Mouse (Mus musculus) neural tube, embryonic 15.5 days (tissue): Measurements from ENCODE around the gene Abcc3. TPM values are rescaled to one million over a fixed set of nuclear protein-coding genes. Genes with fewer than 3 reads are reported as not detected.
"Not testable (repeated sequence)": the region's sequence is repeated elsewhere in the genome, so short reads cannot be mapped to it uniquely, and the experiment has no call there.

Experiments
- ATAC-seq: fragments of 200-750 bp; cut with Nextera tagmentation; 2 replicates; pipeline ENCODE4 v1.8.0; 2017; ENCODE audit warnings: mild to moderate bottlenecking, moderate TSS enrichment, moderate library complexity; ENCODE audit not compliant: low FRiP score
- H3K27ac ChIP-seq: fragments of 300-500 bp; sonication (generic); replicated peaks from 2 replicates; pipeline ENCODE4 v1.5.1; 2015; ENCODE audit warnings: mild to moderate bottlenecking, inconsistent platforms
- H3K27me3 ChIP-seq: fragments of 300-500 bp; sonication (generic); replicated peaks from 2 replicates; pipeline ENCODE4 v1.6.1; 2015; ENCODE audit warnings: inconsistent platforms
- H3K36me3 ChIP-seq: fragments of 300-500 bp; sonication (generic); 2 replicates; pipeline ENCODE4 v1.6.1; 2015; ENCODE audit warnings: inconsistent platforms
- H3K4me1 ChIP-seq: fragments of 300-500 bp; sonication (generic); 2 replicates; pipeline ENCODE4 v1.6.1; 2015; ENCODE audit warnings: inconsistent platforms
- H3K4me2 ChIP-seq: fragments of 300-500 bp; sonication (generic); 2 replicates; pipeline ENCODE4 v1.6.1; 2015; ENCODE audit warnings: inconsistent platforms, mild to moderate bottlenecking, moderate library complexity
- H3K4me3 ChIP-seq: fragments of 300-500 bp; sonication (generic); replicated peaks from 2 replicates; pipeline ENCODE4 v1.5.1; 2015; ENCODE audit warnings: mild to moderate bottlenecking, inconsistent platforms
- H3K9ac ChIP-seq: fragments of 300-500 bp; sonication (generic); replicated peaks from 2 replicates; pipeline ENCODE4 v1.6.1; 2015; ENCODE audit warnings: mild to moderate bottlenecking, inconsistent platforms
- H3K9me3 ChIP-seq: fragments of 300-500 bp; sonication (generic); replicated peaks from 2 replicates; pipeline ENCODE4 v1.6.1; 2016; ENCODE audit warnings: inconsistent platforms
- WGBS: fragments of 180-500 bp; shearing (Covaris S2); methylation state at CpG from one replicate; pipeline ENCODE4 v1.1.7; 2015; ENCODE audit warnings: mixed read lengths; 5-methylcytosine and 5-hydroxymethylcytosine counted together
- polyA plus RNA-seq: library from polyadenylated mRNA; unstranded; fragments of >200 nt; fragmentation: Nextera tagmentation; extraction: Ambion mirVana; gene quantifications from 2 replicates; pipeline ENCODE4 v1.2.1, GENCODE M21; 2015

Gene Abcc3
- polyA plus RNA-seq, 1 experiment from 2014 or later = 1.7 TPM

DNA sequence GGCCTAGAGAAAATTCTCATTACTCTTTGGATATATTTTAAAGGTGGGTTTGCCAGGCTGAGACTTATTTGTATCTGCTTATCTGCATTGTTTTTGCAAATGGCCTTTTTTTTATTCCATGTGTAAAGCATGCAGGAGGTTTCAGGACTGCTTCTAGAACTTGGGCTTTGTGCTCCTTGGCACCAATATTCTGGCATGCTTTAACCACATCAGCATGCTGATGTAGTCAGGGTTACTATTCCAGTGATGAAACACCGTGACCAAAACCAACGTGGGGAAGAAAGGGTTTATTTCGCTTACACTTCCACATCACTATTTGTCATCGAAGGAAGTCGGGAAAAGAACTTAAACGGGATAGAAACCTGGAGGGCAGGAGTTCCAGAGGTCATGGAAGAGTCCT is 8.2 kb upstream of the Abcc3 start:
- Histone ChIP-seq H3K4me1 (peaks cover 11% of the 10 kb centered on the region), H3K4me3 (no peak overlapping the region), H3K4me2 (no peak overlapping the region), H3K9me3 (no peaks in the 10 kb centered on the region), H3K27me3 (no peaks in the 10 kb centered on the region), H3K9ac (no peak overlapping the region), H3K27ac (no peak overlapping the region), H3K36me3 (no peaks in the 10 kb centered on the region)
- WGBS = 69% methylated on average over 6 of the region's 6 CpGs
- no peak for ATAC-seq

DNA sequence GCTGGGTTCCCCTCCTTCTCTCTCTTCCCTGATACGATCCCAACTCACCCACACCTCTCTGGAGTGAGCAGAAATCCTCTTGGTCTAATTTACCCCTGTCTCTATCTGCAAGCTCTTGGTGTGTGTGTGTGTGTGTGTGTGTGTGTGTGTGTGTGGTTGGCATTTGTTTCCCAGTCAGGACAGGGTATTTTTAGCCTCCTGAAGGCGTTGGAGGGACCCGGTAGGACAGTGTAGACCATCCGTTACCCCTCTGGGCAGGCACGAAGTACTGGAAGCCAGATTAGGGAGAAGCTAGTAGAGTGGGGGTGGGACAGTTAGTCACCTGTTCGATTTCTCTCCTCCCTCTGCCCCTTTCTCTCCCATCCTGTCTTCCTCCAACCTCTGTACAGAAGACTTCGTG is 1.3 kb upstream of the Abcc3 start:
- Histone ChIP-seq H3K9ac (no peak overlapping the region), H3K9me3 (no peaks in the 10 kb centered on the region), H3K27me3 (0 out of 2 replicates have a peak, but pooled peaks cover 5% of the 10 kb centered on the region), H3K36me3 (no peaks in the 10 kb centered on the region), H3K27ac (no peak overlapping the region), H3K4me3 (no peak overlapping the region), H3K4me1 (no peaks in the 10 kb centered on the region; the same call in 1 of the 2 replicates), H3K4me2 (no peak overlapping the region)
- ATAC-seq = no peak
- WGBS = 84% methylated on average over 7 of the region's 7 CpGs

DNA sequence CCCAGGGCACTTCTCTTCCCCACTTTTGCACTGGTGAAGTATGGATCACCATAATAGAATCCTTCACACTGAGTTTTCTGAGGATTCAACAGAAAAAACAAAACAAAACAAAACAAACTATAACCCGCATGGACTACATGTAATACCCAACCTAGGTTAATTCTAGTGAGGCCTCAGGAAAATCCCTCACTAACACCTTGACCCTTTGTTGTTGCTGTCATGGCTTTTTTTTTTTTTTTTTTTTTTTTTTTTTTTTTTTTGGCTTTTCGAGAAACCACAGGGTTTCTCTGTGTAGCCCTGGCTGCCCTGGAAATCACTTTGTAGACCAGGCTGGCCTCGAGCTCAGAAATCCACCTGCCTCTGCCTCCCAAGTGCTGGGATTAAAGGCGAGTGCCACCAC is 693 bp upstream of the Abcc3 start:
- H3K9ac ChIP-seq, H3K36me3 ChIP-seq, H3K27ac ChIP-seq, H3K4me1 ChIP-seq, H3K4me2 ChIP-seq, H3K4me3 ChIP-seq, H3K9me3 ChIP-seq, ATAC-seq, H3K27me3 ChIP-seq: not testable (repeated sequence)
- WGBS = 93% methylated on average over 4 of the region's 4 CpGs

DNA sequence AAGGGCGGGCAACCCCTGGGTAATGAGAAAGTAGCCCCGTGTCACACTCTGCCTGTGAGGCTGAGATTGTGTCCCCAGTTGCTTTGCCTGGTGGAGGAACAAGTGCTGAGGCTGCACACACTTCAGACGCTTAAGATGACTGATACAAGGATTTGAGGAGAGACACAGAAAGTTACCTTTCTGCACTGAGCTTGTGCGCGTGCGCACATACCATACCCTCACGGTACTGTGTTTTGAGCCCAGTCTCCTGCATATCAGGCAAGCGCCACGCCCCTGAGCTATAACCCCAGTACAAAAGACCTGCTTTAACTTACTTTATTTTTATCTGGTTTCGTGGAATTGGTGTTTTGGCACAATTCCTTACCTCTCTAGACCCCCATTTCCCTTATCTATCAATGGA is 1.1 kb downstream of the Abcc3 start:
- H3K4me3 ChIP-seq = no peak overlapping the region
- H3K4me2 ChIP-seq = no peak overlapping the region
- no peak overlapping the region for H3K27ac ChIP-seq
- no peak overlapping the region for H3K9ac ChIP-seq
- 91% methylated on average over 10 of the region's 10 CpGs for WGBS
- no peak for ATAC-seq
- peaks cover under 1% of the 10 kb centered on the region; the same call in 1 of the 2 replicates for H3K4me1 ChIP-seq
- no peaks in the 10 kb centered on the region for H3K36me3 ChIP-seq
- 0 out of 2 replicates have a peak, but pooled peaks cover 5% of the 10 kb centered on the region for H3K27me3 ChIP-seq
- H3K9me3 ChIP-seq = no peaks in the 10 kb centered on the region

DNA sequence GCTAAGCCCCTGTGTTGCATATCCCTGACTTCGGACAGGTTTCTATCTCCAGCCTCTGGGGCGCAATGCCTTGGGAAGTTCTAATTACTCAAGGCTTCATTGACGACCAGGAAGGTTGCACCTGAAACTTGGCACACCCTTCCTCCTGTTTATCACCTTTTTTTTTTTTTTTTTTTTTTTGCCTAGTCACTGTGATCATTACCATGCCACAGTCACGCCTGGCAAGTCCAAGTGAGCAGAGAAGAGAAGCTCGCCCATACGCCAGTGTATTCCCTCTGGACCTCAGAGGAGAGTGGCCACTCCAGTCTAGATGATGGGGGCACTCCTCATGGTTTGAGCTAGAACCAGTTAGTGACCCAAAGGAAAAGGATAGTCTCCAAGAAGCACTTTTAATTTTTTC is 2.0 kb downstream of the Abcc3 start:
- H3K9ac ChIP-seq = no peak overlapping the region
- no peak for ATAC-seq

DNA sequence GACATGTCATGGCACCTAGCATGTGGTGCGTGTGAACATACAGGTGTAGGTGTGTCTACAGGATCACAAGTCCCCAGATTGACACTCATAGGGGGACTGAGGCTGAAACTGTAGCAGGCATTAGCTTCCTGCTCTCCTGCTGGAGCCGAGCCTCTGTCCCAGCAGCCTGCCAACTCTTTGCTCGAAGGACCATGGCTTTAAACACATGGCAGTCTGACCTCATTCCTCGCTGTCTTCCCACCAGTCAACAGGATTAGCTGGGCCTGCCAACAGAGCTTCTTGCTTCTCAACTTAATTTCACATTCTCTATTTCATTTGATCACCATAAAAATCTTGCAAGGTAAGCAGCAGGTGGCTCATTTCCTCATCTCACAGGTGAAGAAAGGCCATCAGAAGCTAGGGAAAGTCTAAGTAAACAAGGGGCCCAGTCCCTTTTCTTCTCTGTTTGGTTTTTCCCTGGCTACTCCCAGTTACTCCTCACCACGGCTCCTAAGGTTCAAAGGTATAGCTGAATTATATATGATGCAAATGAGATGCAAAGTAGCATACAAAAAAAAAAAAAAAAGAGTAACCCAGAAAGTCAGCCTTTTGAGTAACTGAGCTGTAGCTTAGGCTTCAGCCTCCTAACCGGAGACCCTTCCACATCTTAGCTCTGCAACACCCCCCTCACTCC is 2.9 kb downstream of the Abcc3 start:
- Histone ChIP-seq H3K27ac (no peak overlapping the region), H3K4me2 (no peak overlapping the region), H3K27me3 (0 out of 2 replicates have a peak, but pooled peaks cover 5% of the 10 kb centered on the region), H3K4me1 (peaks cover 17% of the 10 kb centered on the region), H3K9me3 (no peaks in the 10 kb centered on the region), H3K9ac (no peak overlapping the region), H3K4me3 (no peak overlapping the region), H3K36me3 (no peaks in the 10 kb centered on the region)
- 77% methylated on average over 6 of the region's 6 CpGs for WGBS
- ATAC-seq = no peak

More for the DNA sequence above, 2.0 kb downstream of the Abcc3 start:
- WGBS = 90% methylated on average over 6 of the region's 6 CpGs
- no peaks in the 10 kb centered on the region for H3K36me3 ChIP-seq
- H3K9me3 ChIP-seq = no peaks in the 10 kb centered on the region
- H3K4me2 ChIP-seq = no peak overlapping the region
- peaks cover 9% of the 10 kb centered on the region for H3K4me1 ChIP-seq
- no peak overlapping the region for H3K4me3 ChIP-seq
- no peak overlapping the region for H3K27ac ChIP-seq
- H3K27me3 ChIP-seq = 0 out of 2 replicates have a peak, but pooled peaks cover 5% of the 10 kb centered on the region

DNA sequence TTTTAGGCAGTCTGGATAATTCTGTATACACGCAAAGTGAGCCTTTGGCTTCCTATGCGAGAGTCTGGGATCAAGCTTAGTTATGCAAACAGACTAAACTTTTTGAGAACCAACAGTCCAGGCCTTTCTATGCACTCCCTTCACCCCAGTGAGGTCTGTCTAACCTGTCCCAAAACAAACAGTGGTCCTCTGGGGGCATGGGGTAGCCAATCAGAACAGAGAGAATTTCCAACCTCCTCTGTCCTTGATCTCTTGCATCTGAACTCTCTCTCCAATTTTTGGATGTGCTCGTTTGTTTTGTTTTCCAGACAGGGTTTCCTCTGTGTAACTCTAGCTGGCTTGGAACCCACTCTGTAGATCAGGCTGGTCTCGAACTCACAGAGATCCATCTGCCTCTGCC is 3.8 kb downstream of the Abcc3 start:
- H3K4me3 ChIP-seq = no peak overlapping the region
- 0 out of 2 replicates have a peak, but pooled peaks cover 5% of the 10 kb centered on the region for H3K27me3 ChIP-seq
- no peak for ATAC-seq
- H3K36me3 ChIP-seq = no peaks in the 10 kb centered on the region
- 86% methylated on average over 4 of the region's 4 CpGs for WGBS
- no peak overlapping the region for H3K4me2 ChIP-seq
- H3K9me3 ChIP-seq = no peaks in the 10 kb centered on the region
- no peak overlapping the region for H3K9ac ChIP-seq
- H3K27ac ChIP-seq = no peak overlapping the region
- H3K4me1 ChIP-seq = peaks cover 17% of the 10 kb centered on the region

DNA sequence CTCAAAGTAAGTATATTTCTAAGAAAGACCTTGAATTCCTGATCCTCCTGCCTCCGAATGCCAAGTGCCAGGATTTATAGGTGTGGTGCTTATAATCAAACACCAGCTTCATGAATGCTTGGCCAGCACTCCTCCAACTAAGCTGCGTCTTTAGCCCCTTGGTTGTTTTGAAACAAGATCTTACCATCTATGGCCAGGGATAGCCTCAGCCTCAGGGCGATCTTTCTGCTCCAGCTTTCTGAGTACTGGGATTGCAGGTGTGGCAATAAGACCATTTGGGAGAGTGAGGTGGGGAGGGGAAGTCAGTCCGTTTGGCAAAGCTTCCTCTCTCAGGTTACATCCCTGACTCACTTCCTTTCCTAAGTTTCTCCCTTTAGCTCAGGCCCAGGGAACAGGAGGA is 5.0 kb downstream of the Abcc3 start:
- H3K4me1 ChIP-seq = peaks cover 17% of the 10 kb centered on the region
- no peak overlapping the region for H3K9ac ChIP-seq
- no peaks in the 10 kb centered on the region for H3K36me3 ChIP-seq
- ATAC-seq = no peak
- no peaks in the 10 kb centered on the region for H3K9me3 ChIP-seq
- 81% methylated on average over 4 of the region's 4 CpGs for WGBS
- no peak overlapping the region for H3K4me3 ChIP-seq
- H3K27ac ChIP-seq = no peak overlapping the region
- H3K4me2 ChIP-seq = no peak overlapping the region
- H3K27me3 ChIP-seq = 0 out of 2 replicates have a peak, but pooled peaks cover 3% of the 10 kb centered on the region

DNA sequence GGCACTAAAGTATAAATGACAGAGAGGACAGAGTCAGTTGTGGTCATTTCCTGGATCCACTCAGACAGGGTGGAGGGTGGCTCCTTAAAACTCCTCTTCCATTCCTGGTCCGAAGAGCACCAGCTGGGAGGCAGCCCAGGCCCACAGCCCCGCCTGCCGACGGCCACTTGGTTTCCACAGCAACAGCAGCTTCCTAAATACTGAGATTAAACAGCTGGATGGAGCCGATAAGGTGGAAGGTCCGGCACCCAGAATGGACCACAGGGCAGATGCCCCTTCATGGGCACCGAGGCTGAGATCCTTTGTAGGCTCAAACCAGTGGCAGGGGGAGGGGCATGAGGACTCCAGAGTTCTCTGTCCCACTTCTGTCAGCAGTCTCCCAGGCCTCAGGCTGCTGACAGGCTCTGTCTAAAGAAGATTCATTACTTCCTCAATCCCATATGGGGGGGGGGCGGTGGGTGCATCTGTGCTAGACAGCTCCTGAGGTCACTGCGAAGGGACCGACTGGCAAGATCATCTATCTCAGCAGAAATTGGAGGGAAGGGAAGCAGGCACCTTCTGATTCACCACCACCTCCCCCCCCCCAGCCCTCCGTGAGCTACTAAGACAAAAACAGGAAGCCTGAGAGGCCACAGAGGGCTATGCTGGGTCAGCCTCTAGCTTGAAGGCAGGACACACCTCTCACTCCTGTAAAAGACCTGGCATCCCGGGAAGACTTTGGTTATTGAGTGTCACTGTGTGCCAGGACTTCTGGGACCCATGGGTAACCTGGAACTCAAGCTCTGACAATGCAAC is 6.6 kb downstream of the Abcc3 start:
- no peaks in the 10 kb centered on the region for H3K36me3 ChIP-seq
- no peak overlapping the region for H3K27ac ChIP-seq
- no peaks in the 10 kb centered on the region for H3K9me3 ChIP-seq
- H3K4me2 ChIP-seq = peak overlapping the region; percentile 32
- ATAC-seq = 0 out of 2 replicates have a peak, but pooled peaks have one; percentile 59
- H3K9ac ChIP-seq = no peak overlapping the region
- 12% methylated on average over 12 of the region's 12 CpGs for WGBS
- no peak overlapping the region for H3K4me3 ChIP-seq
- peaks cover 17% of the 10 kb centered on the region for H3K4me1 ChIP-seq
- H3K27me3 ChIP-seq = no peaks in the 10 kb centered on the region

DNA sequence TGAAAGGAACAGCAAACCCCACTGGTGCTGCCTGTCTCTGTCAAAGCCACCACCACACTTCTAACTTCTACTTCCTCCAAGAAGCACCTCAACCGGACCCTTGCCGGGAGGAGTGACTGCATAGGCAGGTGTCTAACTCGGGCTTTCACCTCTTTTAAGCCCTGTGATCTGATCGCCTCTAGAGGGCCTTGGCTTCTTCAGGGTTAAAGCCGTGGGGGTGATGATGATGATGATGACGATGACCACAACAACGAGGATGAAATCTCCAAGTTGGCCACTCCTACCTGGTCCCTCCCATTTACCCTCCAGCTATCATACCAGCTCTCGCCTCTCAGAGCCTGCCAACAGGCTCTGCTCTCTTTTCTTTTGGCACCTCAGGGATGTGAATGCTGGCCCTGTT is 13.1 kb downstream of the Abcc3 start:
- WGBS = 77% methylated on average over 8 of the region's 8 CpGs

DNA sequence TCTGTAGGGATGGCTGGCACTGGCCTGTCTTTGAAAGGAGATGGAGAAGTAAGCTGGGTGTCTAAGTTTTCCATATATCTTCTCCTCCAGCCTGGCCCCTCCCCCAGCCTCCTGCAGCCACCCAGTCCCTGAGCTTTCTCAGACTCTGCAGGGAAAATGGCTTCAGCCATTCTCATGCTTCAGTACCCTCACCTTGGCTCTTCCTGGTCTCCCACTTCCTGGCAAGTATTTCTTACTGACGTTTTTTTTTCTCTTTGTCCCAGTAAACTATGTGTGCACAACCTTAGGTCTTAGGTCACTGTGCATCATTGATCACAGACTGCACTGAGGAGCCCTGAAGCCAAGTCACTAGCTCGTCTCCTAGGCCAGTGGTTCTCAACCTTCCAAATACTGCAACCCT is 13.7 kb downstream of the Abcc3 start:
- Histone ChIP-seq H3K4me2 (no peak overlapping the region), H3K4me1 (no peaks in the 10 kb centered on the region), H3K27me3 (no peaks in the 10 kb centered on the region), H3K36me3 (no peaks in the 10 kb centered on the region), H3K9ac (no peak overlapping the region), H3K9me3 (no peaks in the 10 kb centered on the region), H3K27ac (no peak overlapping the region), H3K4me3 (no peak overlapping the region)
- 34% methylated on average over 2 of the region's 2 CpGs for WGBS
- no peak for ATAC-seq

More for the DNA sequence above, 13.1 kb downstream of the Abcc3 start:
- Histone ChIP-seq H3K27ac (no peak overlapping the region), H3K4me2 (no peak overlapping the region), H3K36me3 (no peaks in the 10 kb centered on the region), H3K9ac (no peak overlapping the region), H3K9me3 (no peaks in the 10 kb centered on the region), H3K4me3 (no peak overlapping the region), H3K4me1 (no peaks in the 10 kb centered on the region), H3K27me3 (no peaks in the 10 kb centered on the region)
- no peak for ATAC-seq
